Mouse (Mus musculus): Measurements from ENCODE around the gene Exosc2. TPM values are rescaled to one million over a fixed set of nuclear protein-coding genes. Genes with fewer than 3 reads are reported as not detected.
A peak's percentile ranks its signal among the peaks of the same experiment; 100 is the strongest.

Gene Exosc2
- polyA plus RNA-seq, 2 experiments = 47.6 to 49.7 TPM

DNA sequence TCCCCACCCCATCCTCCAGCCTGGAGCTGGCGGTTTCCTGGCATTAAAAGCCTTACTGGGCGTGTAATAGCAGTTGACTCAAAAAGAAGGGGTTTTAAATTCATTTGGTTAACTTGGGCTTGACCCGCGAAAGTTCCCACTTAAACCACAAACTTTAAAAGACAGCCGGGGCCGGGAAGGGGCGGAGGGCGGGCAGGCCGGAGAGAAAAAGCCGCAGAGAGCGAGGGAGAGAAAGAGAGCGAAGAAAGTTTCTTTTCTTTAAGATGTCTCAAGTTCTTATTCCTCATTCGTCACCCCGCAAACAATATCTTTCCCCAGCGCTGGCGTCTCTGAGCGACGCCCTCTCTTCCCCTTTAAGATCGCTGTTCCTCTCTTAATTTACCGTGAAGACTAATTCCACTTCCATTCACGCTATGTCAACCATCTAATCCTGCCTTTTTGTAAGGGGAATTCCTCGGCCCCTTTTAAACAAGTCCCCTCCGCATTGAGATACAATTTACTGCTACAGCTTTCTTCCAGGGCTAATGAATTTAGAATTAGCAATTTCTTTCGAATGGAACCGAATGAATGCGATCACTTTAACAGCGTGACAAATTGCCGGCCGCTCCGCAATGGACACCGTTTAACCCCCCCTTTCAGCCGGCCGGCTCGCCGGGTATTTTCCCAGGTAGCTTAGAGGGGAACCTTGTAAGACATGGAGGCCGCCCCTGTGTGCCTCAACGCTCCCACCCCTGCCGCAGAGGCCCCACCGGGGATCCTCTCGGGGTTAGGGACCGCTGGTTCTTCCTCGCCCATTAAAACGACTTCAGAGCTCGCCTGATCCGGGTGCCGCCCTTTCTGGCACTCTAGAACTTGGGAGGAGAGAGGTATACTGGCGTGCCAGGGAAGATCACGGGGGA lies 29.7 kb upstream of the Exosc2 start:
- Histone ChIP-seq H3K27ac (replicated peaks; ENCODE audit: low read depth, low read length) (no peak overlapping the region), H3K4me1 (ENCODE audit: control insufficient read depth, insufficient read depth, low read length) (peaks cover 9% of the 10 kb centered on the region), H3K27me3 (ENCODE audit: control insufficient read depth, insufficient read depth, low read length) (peaks cover 94% of the 10 kb centered on the region), H3K4me2 (replicated peaks; ENCODE audit: low read depth, low read length, severe bottlenecking) (no peak overlapping the region), H3K4me3 (replicated peaks; ENCODE audit: low read length) (no peak overlapping the region), H3K9me3 (ENCODE audit: control insufficient read depth, low read length) (no peaks in the 10 kb centered on the region), H3K36me3 (ENCODE audit: control insufficient read depth, insufficient read depth, low read length) (no peaks in the 10 kb centered on the region), H3K9ac (ENCODE audit: low read depth, low read length, severe bottlenecking) (no peak overlapping the region)
- WGBS = under 1% methylated on average over 48 of the region's 48 CpGs
- DNase-seq (ENCODE audit: low spot score) = no peak
- TF ChIP-seq POLR2A (IDR thresholded peaks at IDR 0.05; ENCODE audit: borderline replicate concordance, extremely low read depth, insufficient read depth, insufficient read length) = no peak
- no peak for ATAC-seq (ENCODE audit: low FRiP score, low read depth)

DNA sequence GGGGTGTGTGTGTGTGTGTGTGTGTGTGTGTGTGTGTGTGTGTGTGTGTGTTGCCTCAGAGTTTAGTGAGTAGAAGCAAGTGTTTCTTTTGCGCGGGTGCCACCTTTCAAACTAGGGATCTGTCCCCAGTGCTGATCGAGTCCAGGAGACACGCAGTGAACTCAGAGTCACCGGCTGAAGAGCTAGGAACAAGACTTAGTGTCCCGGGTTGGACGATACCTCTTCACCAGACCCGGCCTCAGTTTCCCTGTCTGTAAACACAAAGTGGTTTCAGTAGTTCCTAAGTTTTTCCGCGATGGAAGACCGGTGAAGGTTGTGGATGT lies 29.0 kb upstream of the Exosc2 start:
- Histone ChIP-seq H3K9ac (ENCODE audit: low read depth, low read length, severe bottlenecking) (no peak overlapping the region), H3K4me2 (replicated peaks; ENCODE audit: low read depth, low read length, severe bottlenecking) (no peak overlapping the region), H3K36me3 (ENCODE audit: control insufficient read depth, insufficient read depth, low read length) (no peaks in the 10 kb centered on the region), H3K4me3 (replicated peaks; ENCODE audit: low read length) (no peak overlapping the region), H3K27me3 (ENCODE audit: control insufficient read depth, insufficient read depth, low read length) (peaks cover 94% of the 10 kb centered on the region), H3K4me1 (ENCODE audit: control insufficient read depth, insufficient read depth, low read length) (peaks cover 4% of the 10 kb centered on the region), H3K27ac (replicated peaks; ENCODE audit: low read depth, low read length) (no peak overlapping the region), H3K9me3 (ENCODE audit: control insufficient read depth, low read length) (no peaks in the 10 kb centered on the region)
- no peak for DNase-seq (ENCODE audit: low spot score)
- WGBS = 2% methylated on average over 11 of the region's 11 CpGs
- no peak for TF ChIP-seq POLR2A (IDR thresholded peaks at IDR 0.05; ENCODE audit: borderline replicate concordance, extremely low read depth, insufficient read depth, insufficient read length)
- ATAC-seq (ENCODE audit: low FRiP score, low read depth) = no peak

DNA sequence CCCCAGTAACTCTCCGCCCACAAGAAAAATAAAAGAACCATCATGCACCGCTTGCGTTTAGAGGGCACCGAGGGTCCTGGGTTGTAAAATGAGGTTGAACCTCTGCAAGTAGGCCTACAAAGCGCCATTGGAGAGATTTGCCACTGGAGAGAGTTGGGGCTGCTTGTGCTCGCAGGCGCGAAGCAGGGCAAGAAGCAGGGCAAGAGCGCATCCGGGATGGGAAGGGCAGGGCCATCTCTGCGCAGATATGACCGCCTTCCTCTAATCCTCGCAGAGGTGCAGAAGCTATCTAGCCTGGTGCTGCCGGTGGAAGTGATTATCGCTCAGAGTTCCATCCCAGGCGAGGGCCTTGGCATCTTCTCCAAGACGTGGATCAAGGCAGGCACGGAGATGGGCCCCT lies 28.6 kb upstream of the Exosc2 start:
- WGBS = under 1% methylated on average over 17 of the region's 18 CpGs

DNA sequence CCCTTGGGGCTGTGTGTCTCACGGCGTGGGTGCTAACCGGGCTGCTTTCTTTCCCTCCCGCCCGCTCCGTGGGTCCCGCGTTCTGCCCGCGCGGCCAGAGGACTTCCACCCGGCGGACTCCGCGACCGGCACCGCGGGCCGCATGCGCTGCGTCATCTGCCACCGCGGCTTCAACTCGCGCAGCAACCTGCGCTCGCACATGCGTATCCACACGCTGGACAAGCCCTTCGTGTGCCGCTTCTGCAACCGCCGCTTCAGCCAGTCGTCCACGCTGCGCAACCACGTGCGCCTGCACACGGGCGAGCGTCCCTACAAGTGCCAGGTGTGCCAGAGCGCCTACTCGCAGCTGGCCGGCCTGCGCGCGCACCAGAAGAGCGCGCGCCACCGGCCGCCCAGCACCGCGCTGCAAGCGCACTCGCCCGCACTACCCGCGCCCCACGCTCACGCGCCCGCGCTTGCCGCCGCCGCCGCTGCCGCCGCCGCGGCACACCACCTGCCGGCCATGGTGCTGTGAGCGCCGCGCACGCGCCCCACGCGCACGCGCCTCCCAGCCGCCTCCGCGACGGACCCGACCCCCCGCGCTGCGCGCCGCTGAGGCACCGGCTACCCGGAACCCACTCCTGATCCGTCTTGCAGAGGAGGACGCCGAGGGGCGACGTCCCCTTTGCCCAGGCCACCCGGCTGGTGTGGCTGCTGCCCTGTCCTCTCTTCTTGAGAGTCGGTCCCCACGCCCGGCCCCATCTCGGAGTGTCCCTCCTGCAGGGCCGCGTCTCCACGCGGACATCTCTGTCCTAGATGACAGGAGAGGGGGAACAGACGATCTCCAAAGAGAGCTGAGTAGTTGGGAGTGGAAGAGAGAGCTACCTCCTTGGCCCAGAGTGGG lies 16.3 kb upstream of the Exosc2 start:
- WGBS = 1% methylated on average over 62 of the region's 109 CpGs

More for the DNA sequence above, 28.6 kb upstream of the Exosc2 start:
- TF ChIP-seq POLR2A (IDR thresholded peaks at IDR 0.05; ENCODE audit: borderline replicate concordance, extremely low read depth, insufficient read depth, insufficient read length) = no peak
- Histone ChIP-seq H3K4me2 (replicated peaks; ENCODE audit: low read depth, low read length, severe bottlenecking) (no peak overlapping the region), H3K4me1 (ENCODE audit: control insufficient read depth, insufficient read depth, low read length) (0 out of 2 replicates have a peak, but pooled peaks cover under 1% of the 10 kb centered on the region), H3K27me3 (ENCODE audit: control insufficient read depth, insufficient read depth, low read length) (peaks cover 94% of the 10 kb centered on the region), H3K4me3 (replicated peaks; ENCODE audit: low read length) (no peak overlapping the region), H3K27ac (replicated peaks; ENCODE audit: low read depth, low read length) (no peak overlapping the region), H3K36me3 (ENCODE audit: control insufficient read depth, insufficient read depth, low read length) (no peaks in the 10 kb centered on the region), H3K9me3 (ENCODE audit: control insufficient read depth, low read length) (no peaks in the 10 kb centered on the region), H3K9ac (ENCODE audit: low read depth, low read length, severe bottlenecking) (no peak overlapping the region)
- DNase-seq (ENCODE audit: low spot score) = no peak
- ATAC-seq (ENCODE audit: low FRiP score, low read depth) = no peak

More for the DNA sequence above, 16.3 kb upstream of the Exosc2 start:
- peak overlapping the region; percentile 95 for H3K4me2 ChIP-seq (replicated peaks; ENCODE audit: low read depth, low read length, severe bottlenecking)
- no peak for ATAC-seq (ENCODE audit: low FRiP score, low read depth)
- H3K4me3 ChIP-seq (replicated peaks; ENCODE audit: low read length) = peak overlapping the region; percentile 49
- DNase-seq (ENCODE audit: low spot score) = no peak
- no peak overlapping the region for H3K27ac ChIP-seq (replicated peaks; ENCODE audit: low read depth, low read length)
- peak overlapping the region; percentile 28 for H3K9ac ChIP-seq (ENCODE audit: low read depth, low read length, severe bottlenecking)
- peaks cover 8% of the 10 kb centered on the region; the same call in 1 of the 2 replicates for H3K4me1 ChIP-seq (ENCODE audit: control insufficient read depth, insufficient read depth, low read length)
- no peaks in the 10 kb centered on the region; the same call in 1 of the 2 replicates for H3K9me3 ChIP-seq (ENCODE audit: control insufficient read depth, low read length)
- peaks cover 62% of the 10 kb centered on the region for H3K27me3 ChIP-seq (ENCODE audit: control insufficient read depth, insufficient read depth, low read length)
- TF ChIP-seq POLR2A (IDR thresholded peaks at IDR 0.05; ENCODE audit: borderline replicate concordance, extremely low read depth, insufficient read depth, insufficient read length) = no peak
- H3K36me3 ChIP-seq (ENCODE audit: control insufficient read depth, insufficient read depth, low read length) = no peaks in the 10 kb centered on the region

Measured in limb, embryonic 14.5 days (tissue).